Mouse (Mus musculus) urinary bladder, postnatal 36 days (tissue): ENCODE measurements around the gene Gm4969.

Source experiments
- DNase-seq, 2 experiments: peaks; one replicate each; pipeline ENCODE4 v3.0.0; 2022; ENCODE audit warnings: low spot score in 2 of 2, mixed read lengths in 1 of 2

Gm4969 gene

GRCm38 (mm10) chr7:19094471-19094825 is 23.7 kb downstream of the Gm4969 start, which contains the start of gene Six5:
TSS of gene Six5 (plus strand) at chr7:19094594.
- DNase-seq = peak in 1 of 2 experiments; percentile 54

- DNase-seq = peak; percentile 92 to 97
Observed at GRCm38 (mm10) chr7:19093537-19094385, 24.4 kb downstream of the Gm4969 start.

GRCm38 (mm10) chr7:19093174-19093521 is 25.0 kb downstream of the Gm4969 start:
- peak; percentile 85 to 86 for DNase-seq

- DNase-seq = no peak
Observed at GRCm38 (mm10) chr7:19092381-19093173, 25.6 kb downstream of the Gm4969 start.

- DNase-seq = no peak
Observed at GRCm38 (mm10) chr7:19091913-19092312, 26.3 kb downstream of the Gm4969 start.

GRCm38 (mm10) chr7:19088813-19089212 is 29.4 kb downstream of the Gm4969 start:
- no peak for DNase-seq

GRCm38 (mm10) chr7:19086760-19087159 is 31.4 kb downstream of the Gm4969 start:
- DNase-seq = no peak

- DNase-seq = peak in 1 of 2 experiments; percentile 61
Observed at GRCm38 (mm10) chr7:19086042-19086441, 32.1 kb downstream of the Gm4969 start.

- DNase-seq = no peak
Observed at GRCm38 (mm10) chr7:19085495-19085894, 32.7 kb downstream of the Gm4969 start.

GRCm38 (mm10) chr7:19084921-19085473 is 33.2 kb downstream of the Gm4969 start:
- DNase-seq = no peak

- DNase-seq = peak in 1 of 2 experiments; percentile 51
Observed at GRCm38 (mm10) chr7:19084277-19084771, 33.8 kb downstream of the Gm4969 start.

GRCm38 (mm10) chr7:19083701-19084100 is 34.5 kb downstream of the Gm4969 start, which contains the start of gene Dmpk:
TSS of gene Dmpk (plus strand) at chr7:19083849.
- peak in 1 of 2 experiments; percentile 40 for DNase-seq

GRCm38 (mm10) chr7:19083096-19083495 is 35.1 kb downstream of the Gm4969 start:
- DNase-seq = peak in 1 of 2 experiments; percentile 52

GRCm38 (mm10) chr7:19082171-19082570 is 36.0 kb downstream of the Gm4969 start:
- no peak for DNase-seq

GRCm38 (mm10) chr7:19080451-19080950 is 37.7 kb downstream of the Gm4969 start:
- DNase-seq = no peak

GRCm38 (mm10) chr7:19078732-19079131 is 39.4 kb downstream of the Gm4969 start:
- no peak for DNase-seq

- DNase-seq = no peak
Observed at GRCm38 (mm10) chr7:19077761-19078160, 40.4 kb downstream of the Gm4969 start.

- no peak for DNase-seq
Observed at GRCm38 (mm10) chr7:19076586-19076991, 41.6 kb downstream of the Gm4969 start.

GRCm38 (mm10) chr7:19075723-19076585 is 42.2 kb downstream of the Gm4969 start, which contains the start of gene Dmwd:
TSS of gene Dmwd (plus strand) at chr7:19076227.
- DNase-seq = peak; percentile 83 to 93

GRCm38 (mm10) chr7:19075231-19075630 is 42.9 kb downstream of the Gm4969 start:
- DNase-seq = no peak

- no peak for DNase-seq
Observed at GRCm38 (mm10) chr7:19074494-19074893, 43.7 kb downstream of the Gm4969 start.
